Comparison of ENCODE assay signal across 23 mouse cellular contexts in genomic region chr16:23098105-23098452, GRCm38 (mm10). TPM values are rescaled to one million over a fixed set of nuclear protein-coding genes. Genes with fewer than 3 reads are reported as not detected.
"Had no signal": no experiment of that assay in that cellular context is flagged by ENCODE, and none has a peak within 500 bp of the region (broad histone marks: within the 10 kb centered on the region; RNA-seq: fewer than 3 reads in every experiment).

No protein-coding gene starts in this region.

RNA-seq across cellular contexts. Expression of gene Kng1, which starts 40.4 kb away (rescaled TPM):
- total RNA-seq: common myeloid progenitor, adult 5-6 weeks; forebrain, postnatal 0 days; gastrocnemius, adult 2 months; gastrocnemius, postnatal 14 days; gastrocnemius, postnatal 25 days; granulocyte monocyte progenitor cell, adult 5-6 weeks; heart, adult 18-20 months; heart, adult 2 months; heart, adult 8-10 months had no signal
- polyA plus RNA-seq: cortical plate, adult 2 months; embryonic facial prominence, embryonic 10.5 days; embryonic facial prominence, embryonic 11.5 days; embryonic facial prominence, embryonic 12.5 days; embryonic facial prominence, embryonic 13.5 days; forebrain, embryonic 10.5 days; forebrain, embryonic 11.5 days; forebrain, embryonic 12.5 days; forebrain, embryonic 13.5 days; forebrain, embryonic 14.5 days; forebrain, embryonic 15.5 days; forebrain, embryonic 16.5 days; forebrain, postnatal 0 days; frontal cortex, adult 2 months; heart, adult 2 months had no signal

RNA-seq across cellular contexts. Expression of gene Adipoq, which starts 48.3 kb away (rescaled TPM):
- total RNA-seq: common myeloid progenitor, adult 5-6 weeks had no signal
- polyA plus RNA-seq: embryonic facial prominence, embryonic 10.5 days; embryonic facial prominence, embryonic 11.5 days; embryonic facial prominence, embryonic 12.5 days; embryonic facial prominence, embryonic 13.5 days; erythroblast, embryonic 14.5 days; forebrain, embryonic 10.5 days; forebrain, embryonic 11.5 days; forebrain, embryonic 12.5 days; forebrain, embryonic 13.5 days; forebrain, embryonic 14.5 days; forebrain, embryonic 15.5 days; forebrain, embryonic 16.5 days; forebrain, postnatal 0 days had no signal
